Mouse (Mus musculus): ENCODE measurements around the gene Msi2. TPM values are rescaled to one million over a fixed set of nuclear protein-coding genes. Genes with fewer than 3 reads are reported as not detected.

The Msi2 gene
- polyA plus RNA-seq, 1 experiment from 2014 or later = 21.3 TPM

GRCm38 (mm10) chr11:88488175-88488940 lies 230.0 kb downstream of the Msi2 start:
- 74% methylated on average over 13 of the region's 13 CpGs for WGBS
- Histone ChIP-seq H3K4me2 (replicated peaks) (no peak overlapping the region), H3K27ac (no peak overlapping the region), H3K9me3 (no peaks in the 10 kb centered on the region), H3K4me3 (no peak overlapping the region), H3K27me3 (peaks cover 7% of the 10 kb centered on the region; the same call in 1 of the 2 replicates), H3K36me3 (no peaks in the 10 kb centered on the region; the same call in 1 of the 2 replicates), H3K9ac (no peak overlapping the region), H3K4me1 (peaks cover 38% of the 10 kb centered on the region)
- no peak for ATAC-seq (ENCODE audit: low FRiP score, low read depth)

DNA sequence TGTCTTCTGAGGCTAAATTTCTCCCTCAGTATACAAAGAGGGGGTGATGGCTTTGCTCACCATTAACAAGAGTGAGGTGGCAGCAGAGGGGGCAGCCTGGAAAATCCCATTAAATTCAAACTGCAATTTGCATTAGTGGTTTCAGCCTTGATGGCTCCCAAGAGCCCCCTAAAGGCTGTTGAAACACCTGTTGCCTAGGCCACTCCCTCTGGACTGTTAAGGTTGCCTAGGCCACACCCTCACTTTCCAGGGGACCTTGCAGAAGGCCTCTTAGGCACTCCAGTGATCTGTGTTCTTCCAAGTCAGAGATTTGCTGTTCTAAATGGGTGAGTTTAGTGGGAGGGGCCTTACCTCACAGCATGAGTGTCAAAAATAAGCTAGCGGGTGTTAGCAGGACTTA lies 232.3 kb downstream of the Msi2 start:
- ATAC-seq (ENCODE audit: low FRiP score, low read depth) = 0 out of 2 replicates have a peak, but pooled peaks have one; percentile 26
- 62% methylated on average over 1 of the region's 1 CpGs for WGBS
- peaks cover 7% of the 10 kb centered on the region; the same call in 1 of the 2 replicates for H3K27me3 ChIP-seq

GRCm38 (mm10) chr11:88485088-88485487 lies 233.2 kb downstream of the Msi2 start:
- Histone ChIP-seq H3K4me3 (no peak overlapping the region), H3K9ac (no peak overlapping the region), H3K4me2 (replicated peaks) (no peak overlapping the region), H3K27ac (no peak overlapping the region), H3K27me3 (peaks cover 7% of the 10 kb centered on the region; the same call in 1 of the 2 replicates), H3K9me3 (no peaks in the 10 kb centered on the region), H3K4me1 (peaks cover 60% of the 10 kb centered on the region), H3K36me3 (no peaks in the 10 kb centered on the region)
- ATAC-seq (ENCODE audit: low FRiP score, low read depth) = no peak
- WGBS = 44% methylated on average over 4 of the region's 4 CpGs

More for the DNA sequence above, 232.3 kb downstream of the Msi2 start:
- no peak overlapping the region for H3K9ac ChIP-seq
- H3K4me1 ChIP-seq = peaks cover 59% of the 10 kb centered on the region
- H3K4me3 ChIP-seq = no peak overlapping the region
- H3K4me2 ChIP-seq (replicated peaks) = no peak overlapping the region
- H3K36me3 ChIP-seq = no peaks in the 10 kb centered on the region
- no peaks in the 10 kb centered on the region for H3K9me3 ChIP-seq
- H3K27ac ChIP-seq = peak overlapping the region; percentile 15

GRCm38 (mm10) chr11:88484047-88484446 lies 234.3 kb downstream of the Msi2 start:
- Histone ChIP-seq H3K27ac (no peak overlapping the region), H3K36me3 (no peaks in the 10 kb centered on the region), H3K9ac (no peak overlapping the region), H3K4me1 (peaks cover 55% of the 10 kb centered on the region), H3K27me3 (peaks cover 7% of the 10 kb centered on the region; the same call in 1 of the 2 replicates), H3K4me3 (no peak overlapping the region), H3K9me3 (no peaks in the 10 kb centered on the region), H3K4me2 (replicated peaks) (no peak overlapping the region)
- no peak for ATAC-seq (ENCODE audit: low FRiP score, low read depth)
- 83% methylated on average over 3 of the region's 3 CpGs for WGBS

GRCm38 (mm10) chr11:88482636-88483035 lies 235.7 kb downstream of the Msi2 start:
- 59% methylated on average over 11 of the region's 11 CpGs for WGBS
- Histone ChIP-seq H3K36me3 (peaks cover 8% of the 10 kb centered on the region), H3K9me3 (no peaks in the 10 kb centered on the region), H3K27me3 (0 out of 2 replicates have a peak, but pooled peaks cover 3% of the 10 kb centered on the region), H3K4me2 (replicated peaks) (no peak overlapping the region), H3K27ac (no peak overlapping the region), H3K9ac (no peak overlapping the region), H3K4me1 (peaks cover 64% of the 10 kb centered on the region), H3K4me3 (no peak overlapping the region)
- no peak for ATAC-seq (ENCODE audit: low FRiP score, low read depth)

DNA sequence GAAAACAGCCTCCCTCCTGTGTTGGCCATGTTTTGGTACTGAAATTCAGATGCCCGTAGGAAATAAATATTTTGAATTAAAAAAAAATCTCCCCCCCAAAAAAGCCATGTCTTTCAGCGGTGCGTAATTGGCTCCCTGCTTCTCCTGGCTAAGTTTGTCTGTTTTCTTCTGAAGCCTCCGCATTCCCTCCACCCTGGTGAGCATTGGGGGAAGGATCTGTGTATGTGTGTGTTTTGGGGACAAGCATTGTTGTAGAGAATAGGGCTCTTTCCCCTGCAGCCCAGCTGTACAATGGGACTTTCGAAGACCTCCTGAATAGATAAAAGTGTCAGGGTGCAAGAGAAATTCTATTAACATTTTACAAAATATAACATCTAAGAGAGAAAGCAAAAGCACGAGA lies 236.1 kb downstream of the Msi2 start:
- ATAC-seq (ENCODE audit: low FRiP score, low read depth) = no peak
- 0 out of 2 replicates have a peak overlapping the region, but pooled peaks have one; percentile 48 for H3K9ac ChIP-seq
- H3K4me1 ChIP-seq = peaks cover 64% of the 10 kb centered on the region
- no peak overlapping the region for H3K4me2 ChIP-seq (replicated peaks)
- no peak overlapping the region for H3K27ac ChIP-seq
- H3K9me3 ChIP-seq = no peaks in the 10 kb centered on the region
- H3K27me3 ChIP-seq = 0 out of 2 replicates have a peak, but pooled peaks cover 3% of the 10 kb centered on the region
- 80% methylated on average over 6 of the region's 6 CpGs for WGBS
- no peak overlapping the region for H3K4me3 ChIP-seq
- peaks cover 11% of the 10 kb centered on the region for H3K36me3 ChIP-seq

DNA sequence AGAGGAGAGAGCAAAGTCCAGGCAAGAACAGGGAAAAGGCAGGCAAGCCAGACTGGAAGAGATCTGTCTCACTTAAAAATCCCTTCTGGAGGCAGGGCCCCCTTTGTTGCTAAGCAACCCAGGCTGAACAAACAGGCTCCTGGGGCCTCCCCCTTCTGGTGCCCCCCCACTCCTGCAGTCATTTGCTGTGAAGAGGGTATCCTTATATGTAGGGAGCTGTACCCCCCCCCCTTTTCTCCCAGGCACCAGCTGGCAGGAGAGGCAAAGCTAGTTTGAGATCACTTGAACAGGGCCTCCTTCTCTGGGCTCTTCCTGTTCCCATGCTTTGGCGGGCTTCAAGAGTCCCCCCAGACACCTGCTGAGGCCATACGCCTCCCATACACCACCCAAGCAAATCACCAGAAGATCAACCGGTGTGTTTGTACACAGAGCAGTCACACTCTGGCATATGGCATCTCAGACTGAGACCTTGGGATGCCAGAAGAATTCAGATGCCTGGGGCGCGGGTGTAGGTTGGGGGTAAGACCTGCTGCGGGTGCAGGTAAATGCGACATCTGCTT lies 236.6 kb downstream of the Msi2 start:
- no peak overlapping the region for H3K4me3 ChIP-seq
- peak; percentile 71 for ATAC-seq (ENCODE audit: low FRiP score, low read depth)
- peak overlapping the region; percentile 23 for H3K4me2 ChIP-seq (replicated peaks)
- WGBS = 60% methylated on average over 7 of the region's 7 CpGs
- H3K4me1 ChIP-seq = peaks cover 64% of the 10 kb centered on the region
- peaks cover 11% of the 10 kb centered on the region for H3K36me3 ChIP-seq
- peak overlapping the region; percentile 48; the same call in 1 of the 2 replicates for H3K9ac ChIP-seq
- no peak overlapping the region for H3K27ac ChIP-seq
- H3K27me3 ChIP-seq = no peaks in the 10 kb centered on the region
- H3K9me3 ChIP-seq = no peaks in the 10 kb centered on the region

DNA sequence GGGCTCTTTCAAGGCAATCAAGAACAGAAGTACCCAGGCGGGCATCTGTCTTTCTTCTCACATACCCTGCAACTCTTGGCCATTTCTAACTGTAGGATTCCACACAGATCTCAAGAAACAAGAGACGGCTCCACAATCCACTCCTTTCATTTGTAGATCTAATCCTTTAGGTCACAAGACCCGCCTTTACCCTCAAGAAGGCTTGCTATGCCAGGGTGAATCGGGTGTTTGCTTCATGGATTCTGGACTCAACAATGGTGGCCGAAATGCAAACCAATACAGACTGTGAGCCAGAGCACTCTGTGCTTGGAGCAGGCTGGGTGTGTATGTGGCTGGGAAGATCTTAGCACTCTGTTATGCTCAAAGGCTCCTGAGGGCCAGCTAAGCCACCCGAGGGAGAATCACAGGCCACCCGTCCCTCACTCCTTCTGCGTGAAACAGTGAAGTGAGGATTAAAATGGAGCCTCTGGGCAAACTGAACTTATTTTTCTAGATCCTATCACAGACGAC lies 237.2 kb downstream of the Msi2 start:
- ATAC-seq (ENCODE audit: low FRiP score, low read depth) = 0 out of 2 replicates have a peak, but pooled peaks have one; percentile 2
- Histone ChIP-seq H3K9ac (peak overlapping the region; percentile 48; the same call in 1 of the 2 replicates), H3K4me2 (replicated peaks) (peak overlapping the region; percentile 23), H3K4me3 (no peak overlapping the region), H3K9me3 (no peaks in the 10 kb centered on the region), H3K36me3 (peaks cover 11% of the 10 kb centered on the region), H3K27ac (0 out of 2 replicates have a peak overlapping the region, but pooled peaks have one; percentile 28), H3K4me1 (peaks cover 60% of the 10 kb centered on the region), H3K27me3 (no peaks in the 10 kb centered on the region)
- WGBS = 65% methylated on average over 9 of the region's 9 CpGs

DNA sequence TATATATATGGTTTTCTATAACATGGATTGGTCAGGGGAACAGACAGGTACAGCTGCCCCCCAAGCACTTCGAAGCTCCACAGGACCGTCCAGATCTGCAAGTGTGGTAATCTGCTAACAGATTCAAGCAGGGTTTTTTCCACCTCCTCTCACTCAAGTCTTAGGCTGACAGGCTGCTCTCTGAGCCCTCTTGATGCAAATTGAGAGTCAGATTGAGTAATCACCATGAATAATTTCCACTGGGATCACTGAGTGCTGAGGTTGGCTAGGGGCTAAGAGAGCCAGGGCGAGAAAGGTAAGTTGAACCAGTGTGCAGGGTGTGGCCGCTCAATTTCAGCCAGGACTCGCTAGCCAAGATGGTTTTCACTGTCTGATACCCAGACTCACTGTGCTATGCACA lies 238.8 kb downstream of the Msi2 start:
- no peak overlapping the region for H3K9ac ChIP-seq
- no peaks in the 10 kb centered on the region for H3K9me3 ChIP-seq
- H3K4me3 ChIP-seq = no peak overlapping the region
- no peak for ATAC-seq (ENCODE audit: low FRiP score, low read depth)
- no peak overlapping the region for H3K4me2 ChIP-seq (replicated peaks)
- 89% methylated on average over 5 of the region's 5 CpGs for WGBS
- peaks cover 49% of the 10 kb centered on the region for H3K4me1 ChIP-seq
- peaks cover 11% of the 10 kb centered on the region for H3K36me3 ChIP-seq
- no peaks in the 10 kb centered on the region for H3K27me3 ChIP-seq
- no peak overlapping the region for H3K27ac ChIP-seq

GRCm38 (mm10) chr11:88474889-88475440 lies 243.3 kb downstream of the Msi2 start:
- Histone ChIP-seq H3K4me1 (peaks cover 48% of the 10 kb centered on the region), H3K36me3 (peaks cover 11% of the 10 kb centered on the region)

DNA sequence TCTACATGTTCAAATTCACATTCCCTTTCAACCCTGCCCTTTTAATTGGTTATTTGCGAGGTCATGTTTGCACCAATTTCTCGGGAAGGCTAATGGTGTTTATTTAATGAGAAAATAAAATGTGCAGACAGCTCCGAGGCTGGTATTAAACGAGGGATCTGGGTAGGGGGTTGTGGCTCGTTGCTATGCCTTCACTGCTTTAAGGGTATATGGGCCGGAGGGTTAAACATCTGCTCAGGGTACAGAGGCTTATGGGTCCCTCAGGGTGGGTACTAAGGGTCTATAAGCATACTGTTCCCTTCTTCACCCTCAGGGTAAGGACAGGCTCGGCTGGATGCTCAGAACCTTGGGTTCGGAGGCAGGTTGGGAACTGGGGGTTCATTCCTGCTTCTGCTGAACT lies 245.6 kb downstream of the Msi2 start:
- Histone ChIP-seq H3K27ac (no peak overlapping the region), H3K9me3 (no peaks in the 10 kb centered on the region), H3K27me3 (no peaks in the 10 kb centered on the region), H3K4me1 (peaks cover 43% of the 10 kb centered on the region), H3K4me2 (replicated peaks) (0 out of 2 replicates have a peak overlapping the region, but pooled peaks have one; percentile 14), H3K4me3 (no peak overlapping the region), H3K36me3 (0 out of 2 replicates have a peak, but pooled peaks cover 3% of the 10 kb centered on the region), H3K9ac (no peak overlapping the region)
- ATAC-seq (ENCODE audit: low FRiP score, low read depth) = no peak
- 20% methylated on average over 8 of the region's 8 CpGs for WGBS

More at GRCm38 (mm10) chr11:88474889-88475440, 243.3 kb downstream of the Msi2 start:
- Histone ChIP-seq H3K9me3 (no peaks in the 10 kb centered on the region), H3K27ac (no peak overlapping the region), H3K9ac (no peak overlapping the region), H3K4me2 (replicated peaks) (no peak overlapping the region), H3K27me3 (no peaks in the 10 kb centered on the region), H3K4me3 (no peak overlapping the region)
- WGBS = 83% methylated on average over 4 of the region's 4 CpGs
- no peak for ATAC-seq (ENCODE audit: low FRiP score, low read depth)
